Mouse (Mus musculus) limb, embryonic 14.5 days (tissue): ENCODE measurements around the gene Wbp1. TPM values are rescaled to one million over a fixed set of nuclear protein-coding genes. Genes with fewer than 3 reads are reported as not detected.

Experiments used
- ATAC-seq: fragments of 200-750 bp; cut with Nextera tagmentation; 2 replicates; pipeline ENCODE4 v1.8.0; 2017; ENCODE audit warnings: low read depth, moderate number of reproducible peaks, moderate TSS enrichment; ENCODE audit not compliant: low FRiP score
- DNase-seq: peaks from one replicate; pipeline ENCODE4 v3.0.0-alpha.2; 2015; ENCODE audit warnings: low spot score
- H3K27ac ChIP-seq: fragments of 300-500 bp; sonication (generic); replicated peaks from 2 replicates; pipeline ENCODE4 v1.5.1; 2014; ENCODE audit warnings: low read depth, mild to moderate bottlenecking, low read length, moderate library complexity, mixed read lengths
- H3K27me3 ChIP-seq: fragments of 300-500 bp; sonication (generic); 2 replicates; pipeline ENCODE4 v1.6.1; 2014; ENCODE audit warnings: low read length, mixed read lengths; ENCODE audit not compliant: control insufficient read depth, insufficient read depth
- H3K36me3 ChIP-seq: fragments of 300-500 bp; sonication (generic); 2 replicates; pipeline ENCODE4 v1.6.1; 2014; ENCODE audit warnings: mild to moderate bottlenecking, low read length, moderate library complexity, mixed read lengths; ENCODE audit not compliant: control insufficient read depth, insufficient read depth
- H3K4me1 ChIP-seq: fragments of 300-500 bp; sonication (generic); 2 replicates; pipeline ENCODE4 v1.6.1; 2014; ENCODE audit warnings: antibody characterized with exemption, low read length, mixed read lengths; ENCODE audit not compliant: control insufficient read depth, insufficient read depth
- H3K4me2 ChIP-seq: fragments of 300-500 bp; sonication (generic); replicated peaks from 2 replicates; pipeline ENCODE4 v1.6.1; 2014; ENCODE audit warnings: low read depth, mild to moderate bottlenecking, low read length, moderate library complexity; ENCODE audit not compliant: severe bottlenecking
- H3K4me3 ChIP-seq: fragments of 300-500 bp; sonication (generic); replicated peaks from 2 replicates; pipeline ENCODE4 v1.5.1; 2014; ENCODE audit warnings: low read length
- H3K9ac ChIP-seq: fragments of 300-500 bp; sonication (generic); 2 replicates; pipeline ENCODE4 v1.6.1; 2014; ENCODE audit warnings: mild to moderate bottlenecking, low read depth, low read length, moderate library complexity; ENCODE audit not compliant: severe bottlenecking
- H3K9me3 ChIP-seq: fragments of 300-500 bp; sonication (generic); 2 replicates; pipeline ENCODE4 v1.6.1; 2016; ENCODE audit warnings: low read length; ENCODE audit not compliant: control insufficient read depth
- POLR2A ChIP-seq: fragments of 200-500 bp; IDR thresholded peaks from 2 replicates; pipeline ENCODE4 v1.8.0; 2012; ENCODE audit warnings: inconsistent platforms, mild to moderate bottlenecking, moderate library complexity, borderline replicate concordance; ENCODE audit not compliant: insufficient read depth, insufficient read length; ENCODE audit errors: extremely low read depth
- WGBS: fragments of 180-500 bp; shearing (Covaris S2); extraction: QIAGEN DNeasy Blood & Tissue Kit; methylation state at CpG from one replicate; pipeline ENCODE4 v1.1.7; 2014; 5-methylcytosine and 5-hydroxymethylcytosine counted together
- polyA plus RNA-seq, 2 experiments: library from polyadenylated mRNA; depleted of rRNA in 1 of 2; stranded (reverse) in 1 of 2; unstranded in 1 of 2; fragments of >200 nt; fragmentation: Nextera tagmentation in 1 of 2; extraction: Ambion mirVana in 1 of 2; gene quantifications; 2 replicates each; pipeline versions ENCODE4 v1.2.1 to v1.2.3; 2012 to 2014

Gene Wbp1
- polyA plus RNA-seq, 2 experiments = 83.0 to 191 TPM

GRCm38 (mm10) chr6:83127419-83127818 lies 6.1 kb upstream of the Wbp1 start:
- no peak overlapping the region for H3K9ac ChIP-seq
- H3K27me3 ChIP-seq = no peaks in the 10 kb centered on the region
- DNase-seq (no peak), ATAC-seq (no peak)
- H3K4me2 ChIP-seq = no peak overlapping the region
- no peaks in the 10 kb centered on the region for H3K9me3 ChIP-seq
- H3K27ac ChIP-seq = no peak overlapping the region
- H3K4me3 ChIP-seq = no peak overlapping the region
- no peak for TF ChIP-seq POLR2A
- peaks cover 18% of the 10 kb centered on the region for H3K4me1 ChIP-seq
- whole genome bisulfite sequencing = 96% methylated on average over 5 of the region's 5 CpGs
- 0 out of 2 replicates have a peak, but pooled peaks cover 4% of the 10 kb centered on the region for H3K36me3 ChIP-seq

- 30% methylated on average over 5 of the region's 5 CpGs for WGBS
- DNase-seq (no peak), ATAC-seq (no peak)
- TF ChIP-seq POLR2A = no peak
- Histone ChIP-seq H3K9me3 (no peaks in the 10 kb centered on the region), H3K27ac (peak within 1 kb of the TSS; percentile 34; the same call in 1 of the 2 replicates), H3K4me2 (peak within 1 kb of the TSS; percentile 75), H3K9ac (peak within 1 kb of the TSS; percentile 59), H3K4me1 (peaks cover 22% of the 10 kb centered on the region), H3K27me3 (no peaks in the 10 kb centered on the region), H3K4me3 (peak within 1 kb of the TSS; percentile 62), H3K36me3 (0 out of 2 replicates have a peak, but pooled peaks cover 4% of the 10 kb centered on the region)
Measured at GRCm38 (mm10) chr6:83125331-83125730, 4.0 kb upstream of the Wbp1 start, which contains the start of gene Ino80b. TSS of gene Ino80b (minus strand) at chr6:83125431.

- H3K4me1 ChIP-seq = peaks cover 26% of the 10 kb centered on the region
- DNase-seq = peak; percentile 97
- H3K36me3 ChIP-seq = 0 out of 2 replicates have a peak, but pooled peaks cover 4% of the 10 kb centered on the region
- under 1% methylated on average over 30 of the region's 30 CpGs for WGBS
- peak overlapping the region; percentile 75 for H3K4me2 ChIP-seq
- peak overlapping the region; percentile 34; the same call in 1 of the 2 replicates for H3K27ac ChIP-seq
- no peaks in the 10 kb centered on the region for H3K27me3 ChIP-seq
- peak; percentile 14; the same call in 1 of the 2 replicates for ATAC-seq
- TF ChIP-seq POLR2A = no peak
- H3K9me3 ChIP-seq = no peaks in the 10 kb centered on the region
- peak overlapping the region; percentile 62 for H3K4me3 ChIP-seq
- H3K9ac ChIP-seq = peak overlapping the region; percentile 59
Measured at GRCm38 (mm10) chr6:83124851-83125312, 3.5 kb upstream of the Wbp1 start.

- Histone ChIP-seq H3K4me1 (peaks cover 31% of the 10 kb centered on the region), H3K4me2 (peak overlapping the region; percentile 96), H3K36me3 (peaks cover 23% of the 10 kb centered on the region), H3K9me3 (no peaks in the 10 kb centered on the region), H3K27me3 (no peaks in the 10 kb centered on the region), H3K4me3 (0 out of 2 replicates have a peak overlapping the region, but pooled peaks have one; percentile 73), H3K9ac (no peak overlapping the region), H3K27ac (no peak overlapping the region)
- TF ChIP-seq POLR2A = no peak
- WGBS = 78% methylated on average over 5 of the region's 5 CpGs
- ATAC-seq = no peak
- no peak for DNase-seq
Measured at GRCm38 (mm10) chr6:83122961-83123360, 1.6 kb upstream of the Wbp1 start.

GRCm38 (mm10) chr6:83121863-83122710 lies 728 bp upstream of the Wbp1 start:
- 1% methylated on average over 34 of the region's 52 CpGs for WGBS
- Histone ChIP-seq H3K9ac (peak overlapping the region; percentile 89), H3K9me3 (no peaks in the 10 kb centered on the region)

More at GRCm38 (mm10) chr6:83121863-83122710, 728 bp upstream of the Wbp1 start:
- DNase-seq (no peak), ATAC-seq (peak; percentile 3; the same call in 1 of the 2 replicates)
- Histone ChIP-seq H3K4me3 (peak overlapping the region; percentile 73), H3K36me3 (peaks cover 32% of the 10 kb centered on the region), H3K4me1 (peaks cover 31% of the 10 kb centered on the region), H3K27ac (peak overlapping the region; percentile 99), H3K4me2 (peak overlapping the region; percentile 96), H3K27me3 (no peaks in the 10 kb centered on the region)
- no peak for TF ChIP-seq POLR2A
